Mouse (Mus musculus) cerebellum, adult 2 months (tissue): ENCODE data around the gene Smug1. TPM values are rescaled to one million over a fixed set of nuclear protein-coding genes. Genes with fewer than 3 reads are reported as not detected.

Experiments used
- DNase-seq, 2 experiments: peaks; one replicate each; pipeline ENCODE4 v3.0.0; 2021
- H3K27ac ChIP-seq: fragments of 200-500 bp; 2 replicates; pipeline ENCODE4 v1.5.1; 2012; ENCODE audit warnings: low read length, control low read depth, inconsistent platforms; ENCODE audit not compliant: insufficient read depth
- H3K27me3 ChIP-seq: fragments of 200-500 bp; 2 replicates; pipeline ENCODE4 v1.6.1; 2012; ENCODE audit warnings: inconsistent platforms, mild to moderate bottlenecking, low read length, moderate library complexity; ENCODE audit not compliant: control insufficient read depth, insufficient read depth
- H3K4me1 ChIP-seq: fragments of 200-500 bp; 2 replicates; pipeline ENCODE4 v1.6.1; 2011; ENCODE audit warnings: low read length; ENCODE audit not compliant: control insufficient read depth, insufficient read depth
- H3K4me3 ChIP-seq: fragments of 200-500 bp; replicated peaks from 2 replicates; pipeline ENCODE3; 2011; ENCODE audit warnings: mild to moderate bottlenecking, low read depth, low read length, control low read depth; ENCODE audit not compliant: insufficient read depth
- CTCF ChIP-seq: fragments of 200-500 bp; IDR thresholded peaks from 2 replicates; pipeline ENCODE4 v1.5.1; 2011; ENCODE audit warnings: low read depth, mild to moderate bottlenecking, control low read depth, low read length, moderate library complexity, borderline replicate concordance; ENCODE audit not compliant: insufficient read depth
- POLR2A ChIP-seq: fragments of 200-500 bp; IDR thresholded peaks from 2 replicates; pipeline ENCODE4 v1.6.1; 2011; ENCODE audit warnings: low read length, control low read depth, borderline replicate concordance; ENCODE audit not compliant: insufficient read depth
- WGBS: fragments of 180-500 bp; shearing (Covaris S2); methylation state at CpG from one replicate; pipeline ENCODE4 v1.1.7; 2018; 5-methylcytosine and 5-hydroxymethylcytosine counted together
- polyA plus RNA-seq: library from polyadenylated mRNA; depleted of rRNA; stranded (reverse); fragments of >200 nt; gene quantifications from 2 replicates; pipeline ENCODE4 v1.2.3, GENCODE M21; 2012

Smug1 gene
- polyA plus RNA-seq, 1 experiment: 17.8 TPM

DNA sequence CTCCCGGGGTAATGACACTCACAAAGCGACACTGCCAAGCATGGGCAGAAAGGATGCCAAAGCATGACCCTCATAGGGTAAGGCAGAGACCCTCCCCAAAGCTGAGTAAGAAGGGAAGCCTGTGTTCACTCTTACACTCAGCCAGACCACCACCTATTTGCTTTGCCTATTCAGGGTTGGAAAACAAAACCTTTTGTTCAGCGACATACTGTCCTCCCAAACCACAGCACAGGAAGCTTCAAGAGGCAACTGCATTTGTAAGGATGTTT lies 19.5 kb downstream of the Smug1 start:
- no peaks in the 10 kb centered on the region; the same call in 1 of the 2 replicates for H3K27me3 ChIP-seq
- no peak for DNase-seq
- H3K4me3 ChIP-seq: no peak overlapping the region
- 46% methylated on average over 3 of the region's 3 CpGs for WGBS
- TF ChIP-seq POLR2A (no peak), CTCF (no peak)
- no peak overlapping the region for H3K27ac ChIP-seq
- H3K4me1 ChIP-seq: no peaks in the 10 kb centered on the region

DNA sequence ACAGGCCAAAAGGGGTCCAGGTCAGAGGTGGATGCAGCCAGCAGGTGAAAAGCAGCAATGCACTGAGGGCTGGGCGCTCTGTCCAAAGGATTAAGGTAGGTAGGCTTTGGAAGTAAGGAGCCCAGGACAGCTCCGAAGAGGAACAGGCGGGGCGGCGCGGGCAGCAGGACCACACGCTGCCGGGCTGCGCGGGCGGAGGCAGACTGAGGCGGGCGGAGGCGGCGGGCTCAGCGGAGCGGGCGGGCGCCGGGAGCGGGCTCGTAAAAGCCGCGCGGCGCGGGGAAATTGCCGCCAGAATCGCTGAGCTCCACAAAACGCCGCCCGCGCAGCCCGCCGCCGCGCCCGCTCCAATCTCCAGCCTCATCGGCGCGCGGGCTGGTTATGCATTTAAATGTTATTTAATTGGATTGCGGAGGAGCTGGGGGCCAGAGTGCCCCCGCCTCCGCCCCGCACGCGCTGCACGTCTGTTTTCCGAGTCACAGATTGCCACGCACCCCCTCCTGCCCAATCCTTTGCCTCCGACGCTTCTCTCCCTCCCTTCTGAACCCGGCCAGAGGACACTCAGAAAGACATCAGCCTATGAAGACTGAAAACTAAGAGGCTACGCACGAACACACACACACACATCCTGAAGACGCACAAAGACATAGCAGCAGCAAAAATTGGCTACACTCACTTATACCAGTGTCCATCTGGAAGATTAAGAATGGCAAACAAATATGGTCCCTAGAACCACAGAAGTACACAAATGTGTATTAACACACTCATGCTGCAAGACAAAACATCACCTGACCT lies 20.1 kb downstream of the Smug1 start:
- WGBS: under 1% methylated on average over 57 of the region's 57 CpGs
- H3K27me3 ChIP-seq: no peaks in the 10 kb centered on the region; the same call in 1 of the 2 replicates
- peak; percentile 48 to 50 for DNase-seq
- H3K4me1 ChIP-seq: no peaks in the 10 kb centered on the region
- no peak overlapping the region for H3K27ac ChIP-seq
- H3K4me3 ChIP-seq: peak overlapping the region; percentile 63
- no peak for TF ChIP-seq POLR2A
- TF ChIP-seq CTCF: no peak

DNA sequence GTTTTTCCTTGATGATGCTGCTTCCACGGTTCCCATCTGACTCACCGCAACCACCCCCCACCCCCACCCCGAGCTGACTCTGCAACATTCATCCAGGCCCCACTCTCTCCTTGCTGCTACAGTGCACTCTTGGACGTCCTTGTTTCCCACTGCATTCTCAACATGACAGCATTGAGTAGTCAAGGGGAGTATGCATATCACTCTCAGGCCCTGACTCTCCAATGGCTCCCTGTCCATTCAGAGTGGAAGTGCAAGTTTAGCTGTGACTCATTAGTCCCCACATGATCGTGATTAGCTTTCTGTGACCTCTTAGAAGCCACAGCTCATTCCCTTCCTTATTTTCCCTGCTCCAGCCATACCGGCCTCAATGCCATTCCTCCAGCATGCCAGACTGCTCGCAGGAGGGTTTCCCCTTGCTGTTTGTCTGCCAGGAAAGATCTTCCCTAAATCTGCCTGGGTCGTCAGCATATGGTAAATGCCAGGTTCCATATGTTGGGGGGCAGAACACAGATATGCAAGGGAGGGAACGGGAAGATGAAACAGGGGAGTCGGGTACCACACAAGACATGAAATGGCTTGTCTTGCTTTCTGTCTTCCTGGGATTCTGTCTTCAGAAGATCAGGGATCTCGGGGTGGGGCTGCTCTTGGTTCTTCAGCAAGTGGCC lies 21.1 kb downstream of the Smug1 start:
- 72% methylated on average over 11 of the region's 11 CpGs for WGBS
- DNase-seq: no peak

DNA sequence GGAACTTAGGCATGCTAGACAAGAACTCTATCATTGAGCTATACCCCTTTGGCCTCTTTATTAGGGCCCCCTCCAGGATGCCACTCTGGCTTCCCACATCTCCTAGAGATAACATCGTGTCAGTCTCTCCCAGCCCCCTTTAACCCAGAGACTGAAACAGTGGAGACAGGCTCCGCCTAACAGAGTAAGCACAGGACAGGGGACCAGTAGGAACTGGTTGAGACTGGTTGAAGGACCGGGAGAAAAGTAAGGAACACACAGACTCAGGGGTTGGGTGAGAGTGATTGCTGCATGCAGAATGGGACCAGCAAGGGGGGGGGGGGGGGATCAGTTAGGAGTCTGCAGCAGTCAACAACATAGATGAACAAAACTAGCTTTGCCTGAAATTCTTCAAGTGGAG lies 22.7 kb downstream of the Smug1 start:
- Histone ChIP-seq H3K4me3 (no peak overlapping the region), H3K4me1 (no peaks in the 10 kb centered on the region), H3K27me3 (no peaks in the 10 kb centered on the region; the same call in 1 of the 2 replicates), H3K27ac (no peak overlapping the region)
- WGBS: 71% methylated on average over 3 of the region's 3 CpGs
- TF ChIP-seq CTCF (no peak), POLR2A (no peak)
- DNase-seq: no peak

More for the DNA sequence above, 21.1 kb downstream of the Smug1 start:
- H3K27ac ChIP-seq: no peak overlapping the region
- TF ChIP-seq POLR2A: no peak
- TF ChIP-seq CTCF: no peak
- no peaks in the 10 kb centered on the region for H3K4me1 ChIP-seq
- no peak overlapping the region for H3K4me3 ChIP-seq
- H3K27me3 ChIP-seq: no peaks in the 10 kb centered on the region; the same call in 1 of the 2 replicates

DNA sequence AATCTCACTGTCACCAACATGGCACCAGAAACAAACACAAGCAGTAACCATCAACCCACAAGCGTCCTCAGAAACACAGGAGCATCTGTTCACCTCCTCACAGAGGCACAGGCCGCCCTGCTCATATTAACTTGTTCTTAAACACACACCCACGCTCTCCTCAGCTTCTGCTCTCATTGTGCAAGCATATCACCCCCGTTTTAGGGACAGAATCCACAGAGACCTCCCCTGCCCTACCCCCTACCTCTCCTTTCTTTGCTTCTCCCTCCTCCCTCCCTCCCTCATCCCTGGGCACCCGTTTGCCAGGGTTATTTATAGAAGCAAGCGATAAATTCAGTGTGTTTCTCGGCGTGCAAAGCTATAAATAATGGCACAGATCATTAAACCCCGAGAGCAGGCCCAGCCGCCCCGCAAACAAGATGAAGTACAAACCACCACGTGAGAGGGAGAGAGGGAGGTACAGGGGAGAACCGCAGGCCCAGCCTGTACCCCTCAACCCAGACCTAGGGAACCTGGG lies 31.4 kb downstream of the Smug1 start:
- Histone ChIP-seq H3K27me3 (no peaks in the 10 kb centered on the region), H3K4me3 (no peak overlapping the region), H3K27ac (no peak overlapping the region), H3K4me1 (no peaks in the 10 kb centered on the region)
- no peak for TF ChIP-seq CTCF
- TF ChIP-seq POLR2A: no peak
- 34% methylated on average over 13 of the region's 13 CpGs for WGBS
- DNase-seq: no peak

DNA sequence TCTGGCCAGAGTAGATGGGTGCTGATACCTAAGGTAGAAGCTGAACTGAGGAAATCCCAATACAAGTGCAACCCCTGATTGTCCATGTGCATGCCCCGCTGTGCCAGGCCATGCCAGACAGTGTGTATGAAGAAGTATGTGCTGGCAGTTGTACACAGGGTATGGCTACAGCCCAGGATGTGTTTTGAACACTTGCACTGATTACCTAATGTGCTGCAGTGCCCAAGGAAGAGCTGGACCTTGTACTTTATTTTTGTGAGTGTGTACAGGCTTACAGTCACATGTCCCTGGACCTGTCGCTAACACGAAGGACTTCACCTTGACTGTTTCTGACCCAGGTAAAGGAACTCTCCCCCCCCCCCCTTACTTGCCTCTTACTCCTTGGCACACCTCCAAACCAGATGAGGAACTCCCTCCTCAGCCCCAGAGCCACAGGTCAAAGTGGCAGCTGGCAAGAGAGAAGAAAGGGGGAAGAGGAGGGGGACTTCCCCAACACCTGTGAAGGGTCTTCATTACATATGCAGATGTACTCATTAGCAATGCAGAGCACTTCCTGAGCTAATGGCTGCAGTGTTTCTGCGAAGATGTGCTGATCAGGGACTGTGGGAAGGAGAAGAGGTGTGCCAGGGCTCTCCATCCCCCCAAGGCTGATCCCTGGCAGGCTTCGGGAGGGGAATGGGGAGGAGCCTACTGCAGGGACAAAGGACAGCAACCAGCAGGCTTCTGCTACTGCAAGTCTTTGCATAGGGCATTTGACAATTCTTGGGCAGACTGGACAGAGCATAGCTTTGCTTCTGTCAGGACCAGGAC lies 32.4 kb downstream of the Smug1 start:
- Histone ChIP-seq H3K4me3 (no peak overlapping the region), H3K27me3 (no peaks in the 10 kb centered on the region), H3K27ac (no peak overlapping the region), H3K4me1 (no peaks in the 10 kb centered on the region)
- DNase-seq: no peak
- TF ChIP-seq CTCF (no peak), POLR2A (no peak)
- 54% methylated on average over 5 of the region's 5 CpGs for WGBS

DNA sequence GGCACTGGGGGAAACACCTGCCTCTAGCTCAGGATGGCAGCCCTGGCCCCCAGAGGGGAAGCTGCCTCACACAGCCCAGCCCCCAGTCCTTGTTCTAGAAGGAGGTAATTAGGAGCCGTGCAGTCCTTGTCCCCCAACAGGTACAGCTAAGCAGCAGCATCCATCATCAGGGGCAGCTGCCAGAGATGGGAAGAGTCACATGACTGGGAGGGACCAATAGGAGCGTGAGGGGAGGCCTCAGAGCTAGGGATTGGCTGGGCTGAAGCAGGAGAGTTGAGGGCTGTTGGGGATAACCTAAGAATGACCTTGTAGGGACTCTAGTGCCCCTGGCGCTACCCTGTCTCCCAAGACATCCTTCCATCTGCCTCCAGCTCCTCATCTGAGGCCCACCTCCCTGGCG lies 33.1 kb downstream of the Smug1 start:
- no peak for DNase-seq
- Histone ChIP-seq H3K4me1 (no peaks in the 10 kb centered on the region), H3K27ac (no peak overlapping the region), H3K27me3 (no peaks in the 10 kb centered on the region), H3K4me3 (no peak overlapping the region)
- no peak for TF ChIP-seq POLR2A
- no peak for TF ChIP-seq CTCF
- 56% methylated on average over 4 of the region's 4 CpGs for WGBS

DNA sequence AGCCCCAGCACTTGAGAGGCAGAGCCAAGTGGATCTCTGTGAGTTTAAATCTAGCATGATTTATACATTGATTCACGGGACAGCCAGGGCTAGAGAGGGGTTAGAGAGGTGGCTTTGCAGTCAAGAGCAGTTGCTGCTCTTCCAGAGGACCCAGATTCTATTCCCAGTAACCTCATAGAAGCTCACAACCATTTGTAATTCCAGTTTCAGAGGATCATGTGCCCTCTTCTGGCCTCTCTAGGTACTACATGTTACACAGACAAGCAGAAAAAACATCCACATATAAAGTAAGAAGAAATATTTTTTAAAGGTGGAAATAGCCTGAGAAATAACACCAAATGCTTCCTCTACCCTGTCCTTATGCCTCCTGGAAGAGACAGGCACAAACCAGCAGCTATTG lies 36.2 kb downstream of the Smug1 start:
- Histone ChIP-seq H3K27ac (no peak overlapping the region), H3K4me1 (no peaks in the 10 kb centered on the region), H3K4me3 (no peak overlapping the region), H3K27me3 (no peaks in the 10 kb centered on the region)
- 73% methylated on average over 1 of the region's 1 CpGs for whole genome bisulfite sequencing
- no peak for DNase-seq
- TF ChIP-seq CTCF (peak; percentile 24; the same call in 1 of the 2 replicates), POLR2A (no peak)
